Mouse (Mus musculus) T-cell, adult 2 months (primary cell): ENCODE data around the gene Zbtb16.

Experiments
- DNase-seq: peaks from one replicate; pipeline ENCODE4 v3.0.0; 2022; ENCODE audit warnings: low spot score

Zbtb16 gene

GRCm38 (mm10) chr9:48728083-48728730 lies 107.8 kb downstream of the Zbtb16 start:
- DNase-seq = no peak

GRCm38 (mm10) chr9:48726341-48726740 lies 109.7 kb downstream of the Zbtb16 start:
- no peak for DNase-seq

GRCm38 (mm10) chr9:48725918-48726317 lies 110.1 kb downstream of the Zbtb16 start:
- DNase-seq = no peak

GRCm38 (mm10) chr9:48725161-48725560 lies 110.9 kb downstream of the Zbtb16 start:
- DNase-seq = no peak

GRCm38 (mm10) chr9:48724733-48725132 lies 111.3 kb downstream of the Zbtb16 start:
- no peak for DNase-seq

- DNase-seq = no peak
These were observed 112.3 kb downstream of the Zbtb16 start for GRCm38 (mm10) chr9:48723511-48724304.

- no peak for DNase-seq
These were observed 113.0 kb downstream of the Zbtb16 start for GRCm38 (mm10) chr9:48723025-48723424.

GRCm38 (mm10) chr9:48722261-48722920 lies 113.6 kb downstream of the Zbtb16 start:
- no peak for DNase-seq

- no peak for DNase-seq
These were observed 114.4 kb downstream of the Zbtb16 start for GRCm38 (mm10) chr9:48721655-48722054.

- no peak for DNase-seq
These were observed 114.8 kb downstream of the Zbtb16 start for GRCm38 (mm10) chr9:48721172-48721571.

- DNase-seq = no peak
These were observed 115.6 kb downstream of the Zbtb16 start for GRCm38 (mm10) chr9:48720251-48720963.

- no peak for DNase-seq
These were observed 116.4 kb downstream of the Zbtb16 start for GRCm38 (mm10) chr9:48719619-48720018.

- no peak for DNase-seq
These were observed 119.5 kb downstream of the Zbtb16 start for GRCm38 (mm10) chr9:48716549-48716948.

GRCm38 (mm10) chr9:48715042-48715441 lies 121.0 kb downstream of the Zbtb16 start:
- peak; percentile 20 for DNase-seq

GRCm38 (mm10) chr9:48713779-48714178 lies 122.2 kb downstream of the Zbtb16 start:
- DNase-seq = no peak

GRCm38 (mm10) chr9:48712985-48713765 lies 122.8 kb downstream of the Zbtb16 start:
- DNase-seq = no peak

- DNase-seq = no peak
These were observed 124.2 kb downstream of the Zbtb16 start for GRCm38 (mm10) chr9:48711826-48712225.

- DNase-seq = no peak
These were observed 124.7 kb downstream of the Zbtb16 start for GRCm38 (mm10) chr9:48711296-48711781.

- no peak for DNase-seq
These were observed 125.4 kb downstream of the Zbtb16 start for GRCm38 (mm10) chr9:48710355-48711295.

- DNase-seq = no peak
These were observed 128.2 kb downstream of the Zbtb16 start for GRCm38 (mm10) chr9:48707824-48708229.
